Mouse (Mus musculus): Measurements from ENCODE around the gene Epc2. TPM values are rescaled to one million over a fixed set of nuclear protein-coding genes. Genes with fewer than 3 reads are reported as not detected.

Gene Epc2
- polyA plus RNA-seq, 1 experiment = not detected

DNA sequence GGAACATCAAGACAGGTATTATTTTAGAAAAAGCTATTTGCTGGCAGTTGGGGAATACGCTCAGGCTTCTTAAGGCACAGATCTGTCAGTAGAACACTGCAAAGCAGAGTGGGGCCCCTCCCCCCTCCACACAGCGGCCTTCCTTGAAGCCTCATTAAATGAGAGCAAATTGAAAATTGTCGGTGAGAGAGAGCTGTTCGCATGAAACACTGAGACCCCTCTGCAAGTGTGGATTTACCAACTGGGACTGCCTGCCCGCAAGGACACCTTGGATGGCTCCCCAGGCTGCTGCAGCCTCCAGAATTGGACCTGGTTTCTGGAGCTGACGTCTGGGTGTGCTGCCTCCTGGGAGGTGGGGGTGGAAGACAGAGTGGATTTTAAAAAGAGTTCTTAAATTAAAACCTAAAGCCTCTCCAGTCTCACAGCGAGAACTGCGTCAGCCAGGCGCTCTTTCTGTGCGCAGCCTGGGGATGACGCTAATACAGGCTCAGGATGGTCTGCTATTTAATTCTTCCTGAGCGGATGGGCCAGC, 120.9 kb downstream of the Epc2 start:
- no peak overlapping the region for H3K27ac ChIP-seq (ENCODE audit: insufficient read depth, low read depth, low read length)
- peaks cover 24% of the 10 kb centered on the region for H3K4me1 ChIP-seq (ENCODE audit: control insufficient read depth, insufficient read depth, low read length)
- 35% methylated on average over 12 of the region's 12 CpGs for WGBS
- peak overlapping the region; percentile 22; the same call in 1 of the 2 replicates for H3K4me3 ChIP-seq (ENCODE audit: insufficient read depth, low read depth, low read length)
- no peak for TF ChIP-seq POLR2A (IDR thresholded peaks at IDR 0.05; ENCODE audit: insufficient read depth, low read depth, low read length)
- no peak for TF ChIP-seq CTCF (IDR thresholded peaks at IDR 0.05; ENCODE audit: insufficient read depth, low read depth, low read length)

- TF ChIP-seq CTCF (IDR thresholded peaks at IDR 0.05; ENCODE audit: insufficient read depth, low read depth, low read length) (no peak), POLR2A (IDR thresholded peaks at IDR 0.05; ENCODE audit: insufficient read depth, low read depth, low read length) (no peak)
- Histone ChIP-seq H3K4me3 (ENCODE audit: insufficient read depth, low read depth, low read length) (no peak overlapping the region), H3K4me1 (ENCODE audit: control insufficient read depth, insufficient read depth, low read length) (peaks cover 24% of the 10 kb centered on the region), H3K27ac (ENCODE audit: insufficient read depth, low read depth, low read length) (no peak overlapping the region)
- 71% methylated on average over 9 of the region's 9 CpGs for WGBS
Observed at GRCm38 (mm10) chr2:49572684-49573083, 121.4 kb downstream of the Epc2 start.

DNA sequence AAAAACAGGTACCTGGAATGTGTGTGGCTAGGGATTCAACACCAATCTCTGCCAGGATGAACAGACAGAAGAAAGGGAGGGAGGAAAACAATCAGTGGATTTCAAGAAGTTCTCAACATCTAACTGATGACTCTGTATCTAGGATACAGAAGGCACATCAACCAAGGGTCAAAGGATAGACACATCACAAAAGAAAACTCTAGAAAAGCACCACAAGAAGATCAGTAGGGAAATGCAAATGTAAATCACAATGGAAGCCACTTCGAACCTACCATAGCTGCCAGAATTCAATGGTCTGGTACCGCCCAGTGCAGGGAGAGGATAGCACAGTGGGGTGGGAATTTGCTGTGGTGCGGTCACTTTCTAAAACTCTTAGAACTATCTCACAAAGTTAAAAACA, 122.0 kb downstream of the Epc2 start:
- WGBS = 95% methylated on average over 3 of the region's 3 CpGs
- TF ChIP-seq POLR2A (IDR thresholded peaks at IDR 0.05; ENCODE audit: insufficient read depth, low read depth, low read length) (no peak), CTCF (IDR thresholded peaks at IDR 0.05; ENCODE audit: insufficient read depth, low read depth, low read length) (no peak)
- Histone ChIP-seq H3K4me1 (ENCODE audit: control insufficient read depth, insufficient read depth, low read length) (peaks cover 24% of the 10 kb centered on the region), H3K4me3 (ENCODE audit: insufficient read depth, low read depth, low read length) (no peak overlapping the region), H3K27ac (ENCODE audit: insufficient read depth, low read depth, low read length) (no peak overlapping the region)

GRCm38 (mm10) chr2:49580585-49580984, 129.3 kb downstream of the Epc2 start:
- Histone ChIP-seq H3K27ac (ENCODE audit: insufficient read depth, low read depth, low read length) (no peak overlapping the region), H3K4me1 (ENCODE audit: control insufficient read depth, insufficient read depth, low read length) (0 out of 2 replicates have a peak, but pooled peaks cover 2% of the 10 kb centered on the region), H3K4me3 (ENCODE audit: insufficient read depth, low read depth, low read length) (no peak overlapping the region)
- 87% methylated on average over 3 of the region's 3 CpGs for WGBS
- TF ChIP-seq CTCF (IDR thresholded peaks at IDR 0.05; ENCODE audit: insufficient read depth, low read depth, low read length) = no peak
- no peak for TF ChIP-seq POLR2A (IDR thresholded peaks at IDR 0.05; ENCODE audit: insufficient read depth, low read depth, low read length)

- Histone ChIP-seq H3K4me3 (ENCODE audit: insufficient read depth, low read depth, low read length) (no peak overlapping the region), H3K27ac (ENCODE audit: insufficient read depth, low read depth, low read length) (no peak overlapping the region), H3K4me1 (ENCODE audit: control insufficient read depth, insufficient read depth, low read length) (0 out of 2 replicates have a peak, but pooled peaks cover 2% of the 10 kb centered on the region)
- WGBS = 92% methylated on average over 5 of the region's 5 CpGs
- no peak for TF ChIP-seq POLR2A (IDR thresholded peaks at IDR 0.05; ENCODE audit: insufficient read depth, low read depth, low read length)
- no peak for TF ChIP-seq CTCF (IDR thresholded peaks at IDR 0.05; ENCODE audit: insufficient read depth, low read depth, low read length)
Observed at GRCm38 (mm10) chr2:49582546-49582945, 131.3 kb downstream of the Epc2 start.

- H3K27ac ChIP-seq (ENCODE audit: insufficient read depth, low read depth, low read length) = no peak overlapping the region
- TF ChIP-seq CTCF (IDR thresholded peaks at IDR 0.05; ENCODE audit: insufficient read depth, low read depth, low read length) (no peak), POLR2A (IDR thresholded peaks at IDR 0.05; ENCODE audit: insufficient read depth, low read depth, low read length) (no peak)
- H3K4me1 ChIP-seq (ENCODE audit: control insufficient read depth, insufficient read depth, low read length) = 0 out of 2 replicates have a peak, but pooled peaks cover 2% of the 10 kb centered on the region
- no peak overlapping the region for H3K4me3 ChIP-seq (ENCODE audit: insufficient read depth, low read depth, low read length)
- 95% methylated on average over 2 of the region's 2 CpGs for WGBS
Observed at GRCm38 (mm10) chr2:49583311-49583710, 132.0 kb downstream of the Epc2 start.

GRCm38 (mm10) chr2:49590450-49590849, 139.2 kb downstream of the Epc2 start:
- no peak overlapping the region for H3K27ac ChIP-seq (ENCODE audit: insufficient read depth, low read depth, low read length)
- TF ChIP-seq POLR2A (IDR thresholded peaks at IDR 0.05; ENCODE audit: insufficient read depth, low read depth, low read length) = no peak
- no peak for TF ChIP-seq CTCF (IDR thresholded peaks at IDR 0.05; ENCODE audit: insufficient read depth, low read depth, low read length)
- 78% methylated on average over 5 of the region's 5 CpGs for WGBS
- no peak overlapping the region for H3K4me3 ChIP-seq (ENCODE audit: insufficient read depth, low read depth, low read length)
- H3K4me1 ChIP-seq (ENCODE audit: control insufficient read depth, insufficient read depth, low read length) = no peaks in the 10 kb centered on the region

DNA sequence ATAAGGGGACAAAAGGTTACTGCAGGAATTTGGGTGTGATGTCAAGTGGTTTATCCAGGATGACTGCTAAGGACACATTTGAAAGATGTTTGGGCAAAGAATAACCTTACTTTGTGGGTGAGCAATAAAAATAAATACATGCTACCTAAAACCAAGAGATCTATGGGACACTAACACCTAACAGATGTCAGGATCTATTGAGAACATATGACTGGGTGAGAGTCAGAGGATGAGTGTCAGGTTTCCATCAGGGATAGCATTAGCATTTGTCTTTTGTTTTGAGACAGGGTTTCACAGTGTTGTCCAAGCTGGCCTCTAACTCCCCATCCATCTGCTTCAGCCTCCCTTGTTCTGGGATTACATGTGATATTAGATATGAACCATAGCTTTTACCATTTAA, 141.6 kb downstream of the Epc2 start:
- TF ChIP-seq CTCF (IDR thresholded peaks at IDR 0.05; ENCODE audit: insufficient read depth, low read depth, low read length) (no peak), POLR2A (IDR thresholded peaks at IDR 0.05; ENCODE audit: insufficient read depth, low read depth, low read length) (no peak)
- H3K4me1 ChIP-seq (ENCODE audit: control insufficient read depth, insufficient read depth, low read length) = no peaks in the 10 kb centered on the region

DNA sequence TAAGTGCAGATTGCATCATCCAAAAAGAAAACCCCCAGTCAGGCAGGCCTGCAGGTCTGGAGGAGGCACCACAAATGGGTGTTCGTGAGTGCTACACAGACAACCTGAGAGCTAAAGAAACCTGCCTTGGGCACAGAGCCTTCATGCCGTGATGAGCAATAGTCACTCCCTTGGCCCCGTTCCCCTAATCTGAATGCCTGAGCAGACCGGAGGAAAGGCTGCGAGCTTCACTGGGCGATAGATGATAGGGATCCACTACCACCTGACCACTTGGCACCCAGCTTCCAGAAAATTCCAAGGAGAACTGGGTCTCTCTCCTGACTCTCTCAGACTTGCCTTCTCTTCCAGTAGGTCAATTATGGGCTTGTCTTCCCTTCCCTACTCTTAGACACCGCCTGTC, 143.6 kb downstream of the Epc2 start:
- TF ChIP-seq CTCF (IDR thresholded peaks at IDR 0.05; ENCODE audit: insufficient read depth, low read depth, low read length) = no peak
- no peak for TF ChIP-seq POLR2A (IDR thresholded peaks at IDR 0.05; ENCODE audit: insufficient read depth, low read depth, low read length)
- Histone ChIP-seq H3K27ac (ENCODE audit: insufficient read depth, low read depth, low read length) (no peak overlapping the region), H3K4me3 (ENCODE audit: insufficient read depth, low read depth, low read length) (no peak overlapping the region), H3K4me1 (ENCODE audit: control insufficient read depth, insufficient read depth, low read length) (no peaks in the 10 kb centered on the region)
- 95% methylated on average over 7 of the region's 7 CpGs for WGBS

More for the DNA sequence above, 141.6 kb downstream of the Epc2 start:
- H3K27ac ChIP-seq (ENCODE audit: insufficient read depth, low read depth, low read length) = no peak overlapping the region
- H3K4me3 ChIP-seq (ENCODE audit: insufficient read depth, low read depth, low read length) = no peak overlapping the region

DNA sequence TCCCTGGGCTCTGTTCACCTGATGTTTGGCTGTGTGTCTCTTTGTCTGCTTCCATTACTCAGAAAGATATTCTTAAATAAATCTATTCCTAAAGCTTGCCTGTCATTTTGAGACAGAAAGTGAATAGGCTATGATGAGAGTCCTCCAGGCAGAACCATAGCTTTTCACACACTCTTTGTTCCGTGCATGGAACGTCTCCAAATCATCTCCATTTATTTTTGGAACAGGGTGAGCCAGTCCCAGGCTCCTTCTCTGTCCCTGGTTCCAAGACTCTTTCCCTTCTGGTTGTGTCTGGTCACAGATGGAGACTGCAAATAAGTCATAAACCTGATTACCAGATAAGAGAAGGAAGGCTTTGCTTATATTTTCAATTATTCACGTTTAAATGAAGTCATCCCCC, 145.0 kb downstream of the Epc2 start:
- 59% methylated on average over 3 of the region's 3 CpGs for WGBS
- Histone ChIP-seq H3K4me1 (ENCODE audit: control insufficient read depth, insufficient read depth, low read length) (no peaks in the 10 kb centered on the region), H3K4me3 (ENCODE audit: insufficient read depth, low read depth, low read length) (no peak overlapping the region), H3K27ac (ENCODE audit: insufficient read depth, low read depth, low read length) (no peak overlapping the region)
- TF ChIP-seq CTCF (IDR thresholded peaks at IDR 0.05; ENCODE audit: insufficient read depth, low read depth, low read length) = no peak
- TF ChIP-seq POLR2A (IDR thresholded peaks at IDR 0.05; ENCODE audit: insufficient read depth, low read depth, low read length) = no peak
